Mouse (Mus musculus): ENCODE results near the gene Esyt1.

DNA sequence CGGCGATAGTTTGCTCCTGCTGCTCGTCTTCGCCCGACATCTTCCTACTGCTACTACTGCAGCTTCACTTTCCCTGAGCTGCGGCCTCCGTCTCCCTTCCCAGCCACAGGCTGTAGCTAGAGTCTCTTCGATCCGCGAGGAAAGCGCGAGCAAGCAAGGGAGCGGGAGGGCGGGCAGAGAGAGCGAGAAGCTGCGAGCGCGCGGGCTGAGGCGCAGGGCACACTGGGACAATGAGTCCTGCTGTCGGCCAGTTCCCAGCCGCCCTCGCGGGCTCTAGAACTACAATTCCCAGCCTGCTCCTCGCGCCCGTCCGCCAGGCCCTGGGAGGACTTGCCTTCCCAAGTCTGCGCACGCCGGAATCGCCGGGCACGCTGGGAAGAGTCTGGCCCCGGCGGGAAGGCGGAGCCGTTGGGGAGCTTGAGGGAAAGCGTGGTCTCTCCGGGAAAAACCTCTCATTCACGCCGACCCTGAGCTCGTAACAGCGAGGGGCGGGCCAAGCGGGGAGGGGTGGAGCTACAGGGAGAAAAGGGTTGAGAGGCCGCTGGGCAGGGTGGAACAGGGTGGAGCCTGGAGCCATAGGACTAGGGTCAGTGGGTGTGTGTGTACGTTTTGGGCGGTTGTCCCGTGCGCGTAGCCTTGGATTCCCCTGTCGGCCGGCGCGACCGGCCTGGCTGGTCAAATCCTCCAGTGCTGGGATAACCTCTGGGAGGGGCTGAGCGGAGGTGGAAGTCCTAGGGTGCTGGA, 40.3 kb upstream of the Esyt1 start, which contains the start of gene Pa2g4:
- TF ChIP-seq CTCF (IDR thresholded peaks at IDR 0.05; ENCODE audit: control insufficient read depth, insufficient read depth, low read length), result no peak; the same call in 1 of the 2 replicates
- TF ChIP-seq POLR2A (IDR thresholded peaks at IDR 0.05; ENCODE audit: borderline replicate concordance, control insufficient read depth, low read depth, low read length), result peak; percentile 66; the same call in 1 of the 2 replicates

All from bone marrow, adult 2 months (tissue).